Mouse (Mus musculus) CD4-positive helper T cell, adult 2 months (primary cell): Measurements from ENCODE around the gene Slc27a5.

Experiments
- DNase-seq: peaks from one replicate; pipeline ENCODE4 v3.0.0-alpha.2; 2012; ENCODE audit warnings: low read depth, missing footprints, low spot score

Gene Slc27a5

DNA sequence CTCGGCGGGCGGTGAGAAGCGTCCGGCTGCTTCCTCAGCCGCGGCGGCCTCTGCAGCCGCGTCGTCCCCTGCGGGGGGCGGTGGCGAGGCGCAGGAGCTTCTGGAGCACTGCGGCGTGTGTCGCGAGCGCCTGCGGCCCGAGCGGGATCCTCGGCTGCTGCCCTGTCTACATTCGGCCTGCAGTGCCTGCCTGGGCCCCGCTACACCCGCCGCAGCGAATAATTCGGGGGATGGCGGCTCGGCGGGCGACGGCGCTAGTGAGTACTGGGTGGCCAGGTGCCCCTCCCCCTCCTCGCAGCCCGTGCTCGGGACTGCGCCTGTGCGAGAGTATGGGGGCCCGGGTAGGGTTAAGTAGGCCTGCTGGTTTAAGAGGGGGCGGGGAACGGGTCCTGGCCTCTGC is 26.8 kb upstream of the Slc27a5 start:
- peak; percentile 77 for DNase-seq

- DNase-seq = peak; percentile 96
These were observed 26.1 kb upstream of the Slc27a5 start for GRCm38 (mm10) chr7:13023928-13024731.

GRCm38 (mm10) chr7:13022773-13023535 is 25.0 kb upstream of the Slc27a5 start:
- peak; percentile 81 for DNase-seq

DNA sequence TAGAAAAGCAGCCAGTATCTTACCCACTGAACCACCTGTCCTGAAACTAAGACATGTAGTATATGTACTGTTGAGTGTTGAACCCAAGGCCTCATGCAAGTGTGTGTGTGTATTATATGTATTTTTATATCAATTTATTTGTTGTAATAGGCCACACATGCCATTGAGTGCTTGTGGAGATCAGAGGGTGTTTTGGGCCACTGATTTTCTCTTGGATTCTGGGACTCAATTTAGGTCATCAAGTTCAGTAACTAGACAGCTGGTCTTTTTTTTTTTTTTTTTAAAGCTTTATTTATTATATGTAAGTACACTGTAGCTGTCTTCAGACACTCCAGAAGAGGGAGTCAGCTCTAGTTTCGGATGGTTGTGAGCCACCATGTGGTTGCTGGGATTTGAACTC is 17.2 kb upstream of the Slc27a5 start:
- DNase-seq = no peak

GRCm38 (mm10) chr7:13014275-13014839 is 16.4 kb upstream of the Slc27a5 start:
- no peak for DNase-seq

GRCm38 (mm10) chr7:13013671-13014070 is 15.7 kb upstream of the Slc27a5 start:
- DNase-seq = no peak

GRCm38 (mm10) chr7:13010005-13010908 is 12.3 kb upstream of the Slc27a5 start, which contains the start of gene Zbtb45:
Zbtb45 (minus strand) TSS chr7:13010034.
- no peak for DNase-seq

DNA sequence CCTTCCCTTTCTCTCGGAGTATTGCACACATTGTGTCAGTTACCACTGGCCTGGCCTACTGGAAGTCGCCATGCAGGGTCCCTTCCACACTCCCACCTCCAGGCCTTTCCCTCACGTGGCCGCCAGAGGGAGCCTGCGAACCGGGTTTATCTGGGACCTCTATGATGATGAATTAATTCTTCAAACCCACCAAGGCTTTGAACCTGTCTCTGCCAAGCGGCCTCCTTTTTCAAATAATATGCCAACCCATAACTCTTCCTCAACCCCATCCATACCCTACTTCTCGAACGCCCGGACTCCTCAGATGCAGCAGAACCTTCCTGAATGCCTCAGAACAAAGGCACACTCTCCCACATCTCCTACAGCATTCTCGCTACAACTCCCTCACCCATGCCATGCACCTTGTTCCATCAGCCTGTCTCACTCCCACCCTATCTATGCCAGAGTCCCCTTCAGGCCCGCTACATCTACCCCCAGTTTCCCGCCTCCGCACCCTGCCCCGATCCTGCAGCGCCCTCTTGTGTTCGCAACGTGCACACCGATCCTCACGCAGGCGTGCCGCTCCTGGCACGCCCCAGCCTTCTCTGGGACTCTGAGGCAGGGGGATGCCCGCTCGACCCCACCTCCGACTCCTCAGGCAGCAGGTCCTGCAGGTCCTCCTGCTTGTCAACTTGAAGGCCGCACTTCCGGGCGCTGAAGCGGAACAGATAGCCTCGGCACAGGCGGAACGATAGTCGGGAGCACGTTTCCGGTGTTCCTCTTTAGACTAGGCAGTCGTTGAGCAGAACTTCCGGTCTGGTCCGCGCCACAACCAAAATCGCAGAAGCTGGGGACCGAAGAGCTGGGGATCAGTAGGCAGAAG is 11.4 kb upstream of the Slc27a5 start:
- DNase-seq = peak; percentile 93

GRCm38 (mm10) chr7:13007341-13008092 is 9.5 kb upstream of the Slc27a5 start:
- DNase-seq = no peak

DNA sequence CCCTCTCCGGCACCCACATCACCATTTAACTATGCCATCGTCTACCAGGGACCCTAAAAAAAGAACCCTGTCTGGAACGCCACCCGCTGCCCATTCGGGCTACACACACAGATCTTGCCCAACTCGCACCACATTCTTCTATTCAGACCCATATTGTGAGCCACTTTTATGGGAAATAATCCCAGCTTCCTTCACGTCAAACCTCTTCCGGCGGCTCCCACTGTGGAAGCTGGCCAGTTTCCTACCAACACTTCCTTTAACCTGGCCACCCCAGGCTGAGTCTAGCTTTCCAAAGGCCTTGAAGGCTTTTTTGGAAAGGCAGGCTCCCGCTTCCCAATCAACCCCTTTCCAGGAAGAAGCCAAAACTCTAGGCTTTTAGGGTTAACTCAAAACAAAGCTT is 8.5 kb upstream of the Slc27a5 start:
- no peak for DNase-seq

DNA sequence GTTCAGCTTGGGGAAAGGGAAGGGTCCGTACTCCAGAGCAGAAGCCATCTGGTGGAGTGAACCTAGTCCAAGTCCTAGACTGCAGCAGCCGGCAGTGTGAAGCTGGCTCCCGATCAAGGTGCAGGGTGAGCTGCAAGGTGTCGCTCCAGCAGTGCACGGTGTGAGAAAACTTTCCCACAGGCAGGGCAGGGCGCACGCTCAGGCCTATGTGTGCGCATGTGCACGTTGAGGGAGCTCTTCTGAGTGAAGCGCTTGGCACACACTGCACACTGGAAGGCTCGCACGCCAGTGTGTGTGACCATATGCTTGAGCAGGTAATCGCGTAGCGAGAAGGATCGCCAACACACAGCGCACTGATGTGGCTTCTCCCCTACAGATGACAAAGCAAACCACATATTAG is 8.0 kb upstream of the Slc27a5 start:
- no peak for DNase-seq

DNA sequence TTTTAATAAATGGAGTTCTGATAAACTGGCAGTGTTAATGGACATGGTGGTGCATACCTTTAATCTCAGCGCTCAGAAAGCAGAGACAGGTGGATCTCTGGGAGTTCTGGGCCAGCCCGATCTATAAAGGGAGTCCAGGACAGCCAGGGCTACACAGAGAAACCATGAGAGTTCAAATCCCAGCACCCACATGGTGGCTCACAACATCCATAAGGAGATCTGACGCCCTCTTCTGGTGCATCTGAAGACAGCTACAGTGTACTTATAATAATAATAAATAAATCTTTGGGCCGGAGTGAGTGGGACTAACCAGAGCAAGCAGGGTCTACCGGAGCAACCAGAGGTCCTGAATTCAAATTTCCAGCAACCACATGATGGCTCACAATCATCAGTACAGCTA is 5.4 kb upstream of the Slc27a5 start:
- DNase-seq = no peak

DNA sequence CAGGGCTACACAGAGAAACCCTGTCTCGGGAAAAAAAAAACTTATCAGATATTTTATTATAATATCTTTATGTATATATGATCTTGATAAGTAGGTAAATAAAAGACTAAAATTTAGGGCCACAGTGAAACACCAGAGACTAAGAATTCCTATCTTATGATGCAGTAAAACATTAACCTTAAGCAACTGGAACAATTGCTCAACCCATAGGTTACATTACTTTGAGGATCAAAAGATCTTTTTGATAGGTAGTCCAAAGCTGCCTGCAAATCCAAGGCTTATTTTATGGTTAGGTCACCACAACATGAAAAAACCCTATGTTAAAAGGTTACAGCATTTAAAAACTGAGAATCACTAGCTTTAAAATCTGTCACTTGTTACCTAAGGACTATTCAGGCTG is 3.6 kb upstream of the Slc27a5 start:
- DNase-seq = no peak

DNA sequence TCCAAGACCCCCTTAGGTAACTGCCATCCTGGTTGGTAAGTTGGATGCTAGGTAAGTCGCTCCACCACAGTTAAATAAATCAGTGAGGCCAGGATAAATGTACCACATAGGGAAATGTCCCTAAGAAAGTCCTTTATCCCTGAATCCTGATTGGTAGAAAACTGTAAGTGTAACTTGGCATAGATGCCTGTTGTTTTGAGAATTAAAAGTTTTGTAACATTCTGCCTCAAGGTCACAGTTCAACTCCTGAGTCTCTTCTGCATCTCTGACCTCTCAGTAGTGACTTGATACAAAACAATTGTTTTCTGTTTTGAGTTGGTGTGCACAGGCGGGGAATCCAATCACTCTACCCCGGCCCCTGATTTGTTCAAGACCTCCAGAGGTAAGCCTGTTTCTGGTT is 859 bp upstream of the Slc27a5 start, which contains the start of gene Trim28:
Trim28 (plus strand) TSS at position 264 of the 400 bp plus-strand sequence.
- no peak for DNase-seq

DNA sequence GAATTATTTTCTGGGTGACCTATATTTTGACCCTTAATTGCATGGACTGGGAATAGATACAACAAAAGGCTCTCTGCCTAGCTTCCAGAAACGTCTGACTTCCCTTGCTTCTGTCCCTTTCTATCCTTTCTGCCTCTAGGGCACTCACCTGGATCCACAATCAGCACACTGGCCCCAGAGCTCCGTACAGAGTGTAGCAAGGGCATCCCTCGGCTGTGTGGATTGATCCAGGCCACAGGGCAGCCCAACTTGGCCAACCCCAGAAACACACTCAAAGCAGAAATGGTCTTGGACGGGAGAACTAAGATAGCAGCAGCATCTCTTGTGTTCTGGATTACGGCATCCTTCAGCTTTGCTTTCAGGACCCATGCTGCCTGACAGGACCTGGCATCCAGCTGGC is 762 bp downstream of the Slc27a5 start:
- no peak for DNase-seq

DNA sequence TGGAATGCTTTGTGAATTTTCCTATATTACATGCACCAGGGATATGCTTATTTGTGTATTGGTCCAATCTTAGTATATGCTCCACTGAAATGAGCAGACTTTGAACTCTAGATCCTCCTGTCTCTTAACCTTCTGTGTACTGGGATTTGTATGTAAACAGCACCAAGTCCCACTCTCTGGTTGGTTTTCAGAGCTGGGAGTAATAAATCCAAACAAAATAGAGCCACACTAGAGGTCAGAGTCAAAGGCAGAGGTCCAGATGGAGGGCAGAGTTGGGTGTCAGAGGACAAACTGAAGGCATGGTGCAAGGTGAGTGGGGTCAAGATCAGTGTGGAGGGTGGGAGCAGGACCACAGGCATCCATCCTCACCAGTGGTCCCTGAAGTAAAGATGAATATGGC is 2.1 kb downstream of the Slc27a5 start:
- DNase-seq = no peak

DNA sequence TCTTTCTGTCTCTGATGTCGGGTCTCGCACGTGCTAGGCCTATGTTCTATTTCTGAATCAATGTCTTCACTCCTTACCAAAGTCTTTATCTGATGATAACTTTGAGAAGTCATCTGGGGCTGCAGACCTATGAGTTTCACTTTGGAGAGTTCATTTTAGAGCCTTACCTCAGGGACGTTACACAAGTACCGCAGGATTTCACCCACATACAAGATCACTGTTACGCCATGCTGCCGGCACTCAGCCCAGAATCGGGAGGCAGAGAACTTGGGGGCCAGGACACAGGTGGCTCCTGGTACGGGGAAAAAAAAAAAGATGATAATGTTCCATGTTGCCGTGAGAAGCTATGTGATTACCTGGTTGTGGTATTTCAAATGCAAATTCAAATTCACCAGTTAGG is 4.8 kb downstream of the Slc27a5 start:
- DNase-seq = no peak

- peak; percentile 70 for DNase-seq
These were observed 5.8 kb downstream of the Slc27a5 start for GRCm38 (mm10) chr7:12992222-12992621.

- DNase-seq = no peak
These were observed 10.4 kb downstream of the Slc27a5 start for GRCm38 (mm10) chr7:12987409-12988189.
